Mouse (Mus musculus) urinary bladder, adult 18-20 months (tissue): ENCODE measurements at regions not wholly inside any gene's neighbourhood (a gene's known extent, or its start where the extent isn't known, plus 50 kb on each side); places are given as distances from the start of the nearest gene placed in this dataset.

Experiments
- DNase-seq, 2 experiments: peaks; one replicate each; pipeline ENCODE4 v3.0.0; 2022; ENCODE audit warnings: low spot score in 2 of 2, mixed read lengths in 2 of 2

DNA sequence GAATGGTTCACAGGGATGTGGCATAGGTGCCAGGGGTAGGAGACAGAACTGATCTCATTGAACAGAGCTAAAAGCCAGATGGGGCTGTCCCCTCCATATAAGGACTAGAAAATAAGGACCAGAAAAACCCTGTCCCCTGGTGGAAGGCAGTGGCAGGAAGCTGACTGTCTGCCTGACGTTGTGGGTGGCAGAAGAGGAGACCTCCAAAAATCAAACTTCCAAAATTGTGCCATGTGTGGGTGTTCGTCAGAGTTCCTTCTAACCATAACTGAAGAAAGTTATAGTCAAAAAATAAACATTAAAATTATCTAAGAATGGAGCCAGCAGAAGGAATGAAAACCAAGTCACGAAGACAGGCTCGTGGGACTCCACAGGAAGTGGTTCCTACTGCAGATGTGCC lies 129.2 kb downstream of the Mtx3 start:
- no peak for DNase-seq

DNA sequence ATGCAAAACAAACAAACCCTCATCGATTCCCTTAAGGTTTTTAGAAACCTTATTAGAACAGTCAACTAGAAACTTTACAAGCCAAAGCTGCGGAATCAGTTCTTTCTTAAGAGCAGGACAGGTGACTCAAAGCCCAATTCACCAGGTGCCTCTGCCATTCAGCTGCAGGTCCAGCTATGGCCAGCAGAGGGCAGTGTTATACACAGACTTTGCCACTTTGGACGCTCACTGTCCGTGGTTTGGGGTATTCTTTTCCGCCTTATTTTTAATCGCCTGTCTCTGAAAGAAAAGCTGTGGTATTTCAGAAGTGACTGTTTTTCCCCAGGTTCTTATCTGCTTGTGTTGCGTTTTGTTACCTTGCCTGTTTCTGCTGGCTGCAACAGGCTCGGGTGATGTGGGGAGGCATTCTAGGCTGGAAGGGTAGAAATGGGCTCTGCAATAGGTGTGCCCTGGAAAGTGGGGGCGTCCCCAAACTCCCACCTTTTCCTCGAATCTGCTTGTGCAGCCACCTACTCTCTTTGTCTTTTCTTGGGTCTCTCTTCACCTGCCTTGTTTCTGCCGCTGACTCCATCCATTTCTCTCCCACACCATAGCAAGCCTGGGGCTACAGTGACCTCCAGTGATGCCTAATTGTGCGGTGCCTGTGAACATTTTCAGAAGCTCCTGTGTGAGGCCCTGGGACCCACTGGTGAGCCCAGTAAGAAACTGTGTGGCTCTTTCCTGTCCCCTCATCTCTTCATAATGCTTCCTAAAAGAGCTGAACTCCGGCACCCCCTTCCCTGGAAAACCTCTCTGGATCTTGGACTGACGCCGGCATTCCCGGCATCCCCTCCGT lies 142.4 kb downstream of the Mtx3 start:
- peak; percentile 40 to 76 for DNase-seq

DNA sequence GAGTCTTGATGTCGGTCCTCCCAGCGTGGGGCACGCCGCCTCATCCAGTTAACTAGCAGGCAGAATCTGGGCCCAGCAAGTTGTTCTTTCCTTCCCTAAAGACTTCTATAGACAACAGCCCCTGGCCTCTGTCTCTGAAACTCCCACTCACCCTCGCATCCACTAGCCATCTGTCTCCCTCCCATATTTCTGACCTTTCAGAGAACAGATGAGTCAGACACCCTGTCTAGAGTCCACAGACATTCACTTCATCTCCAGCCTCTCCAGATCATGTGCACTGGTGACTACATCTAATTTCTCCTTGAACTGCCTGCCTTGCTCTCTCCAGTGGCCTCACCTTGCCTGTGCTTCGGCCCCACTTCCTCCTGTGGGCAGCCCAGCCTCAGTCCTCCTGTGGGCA lies 143.1 kb downstream of the Mtx3 start:
- DNase-seq, result no peak

DNA sequence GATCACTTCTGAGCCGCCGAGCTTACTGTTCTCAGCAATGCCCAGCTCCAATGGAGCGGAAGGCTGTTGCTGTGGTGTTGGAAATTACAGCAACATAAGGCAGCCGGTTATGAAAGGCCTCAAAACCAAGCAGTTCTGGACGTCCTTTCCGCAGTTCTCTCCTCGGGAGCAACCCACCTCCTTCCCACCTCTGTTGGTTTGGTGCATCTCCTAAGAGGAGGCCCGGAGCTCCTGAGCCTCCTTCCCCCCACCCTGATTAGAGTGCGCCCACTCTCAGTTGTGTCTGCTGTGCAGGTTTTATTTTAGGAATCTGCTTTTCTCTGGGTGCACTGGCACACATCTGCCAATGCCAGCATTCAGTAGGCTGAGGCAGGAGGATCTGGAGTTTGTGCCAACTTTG lies 144.0 kb downstream of the Mtx3 start:
- no peak for DNase-seq

DNA sequence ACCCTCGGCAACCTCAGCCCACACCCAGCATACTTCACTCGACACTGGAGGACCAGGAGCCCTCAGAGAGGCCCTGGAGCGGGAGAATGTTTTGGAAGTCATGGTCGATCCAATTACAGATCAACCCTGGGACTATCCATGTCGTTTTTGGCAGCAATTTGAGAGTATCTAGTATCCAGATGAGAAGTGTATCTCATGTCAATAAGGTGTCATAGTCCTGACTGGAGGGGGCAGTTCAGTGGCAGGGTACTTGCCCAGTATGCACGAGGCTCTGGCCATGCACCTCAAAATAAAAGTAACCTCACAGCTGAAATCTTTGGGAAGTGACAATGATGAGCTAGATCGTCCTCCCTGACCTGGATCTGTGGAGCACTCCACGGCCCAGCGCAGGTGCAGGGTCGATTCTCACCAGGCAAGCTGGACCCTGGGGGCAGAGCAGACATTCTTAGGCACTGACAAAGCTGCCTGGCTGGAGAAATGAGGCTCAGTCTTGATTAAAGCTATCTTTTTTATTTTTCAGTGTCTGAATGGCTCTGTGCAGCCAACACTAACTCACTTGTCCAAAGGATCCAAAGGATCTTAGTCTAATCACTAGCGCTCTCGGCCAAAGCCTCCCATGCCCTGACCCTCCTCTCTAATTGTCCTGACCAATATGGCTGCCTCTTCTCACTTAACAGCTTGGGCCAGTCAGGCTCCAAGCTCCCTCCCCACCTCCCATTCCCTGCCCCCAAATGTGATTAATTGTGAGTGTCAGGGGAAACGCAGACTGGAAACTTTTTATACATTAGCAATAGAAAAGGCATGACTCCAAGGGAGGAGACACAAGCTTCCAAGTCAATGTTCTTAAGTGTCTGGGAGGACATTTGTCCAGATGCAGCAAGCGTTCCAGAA lies 146.0 kb downstream of the Mtx3 start:
- DNase-seq, result no peak
